8 mouse cellular contexts compared by ENCODE assay signal in genomic region chr17:46621324-46621723, GRCm38 (mm10). TPM values are rescaled to one million over a fixed set of nuclear protein-coding genes. Genes with fewer than 3 reads are reported as not detected.
A peak's percentile ranks its signal among the peaks of the same experiment; 100 is the strongest.
DNase-seq lines count a peak whose midpoint lies in the region; ATAC-seq and TF ChIP-seq lines count a peak whose summit lies in the region.

No protein-coding gene starts in this region.

- H3K27me3 ChIP-seq in heart, postnatal 0 days (ENCODE audit: control insufficient read depth, insufficient read depth, low read length), result no peaks in the 10 kb centered on the region

- no peak overlapping the region for H3K9ac ChIP-seq in heart, postnatal 0 days (replicated peaks; ENCODE audit: low read depth, low read length)

- peaks cover 69% of the 10 kb centered on the region for H3K4me1 ChIP-seq in heart, postnatal 0 days (ENCODE audit: control insufficient read depth, insufficient read depth)

- 8% methylated on average over 15 of the region's 15 CpGs for WGBS in heart, postnatal 0 days

- no peak; the same call in 1 of the 2 replicates for TF ChIP-seq EP300 in heart, postnatal 0 days (IDR thresholded peaks at IDR 0.05; ENCODE audit: low read depth)

- H3K9me3 ChIP-seq in heart, postnatal 0 days (replicated peaks; ENCODE audit: control insufficient read depth, low read length), result no peaks in the 10 kb centered on the region

- H3K27ac ChIP-seq in heart, postnatal 0 days (ENCODE audit: low read depth), result peak overlapping the region; percentile 56

- TF ChIP-seq CTCF in heart, postnatal 0 days (IDR thresholded peaks at IDR 0.05; ENCODE audit: low read depth), result no peak

- no peak overlapping the region for H3K4me3 ChIP-seq in heart, postnatal 0 days (ENCODE audit: low read depth, low read length)

- ATAC-seq in heart, postnatal 0 days (ENCODE audit: insufficient read depth, low read depth), result peak; percentile 16; the same call in 1 of the 2 replicates
- ATAC-seq in granulocyte monocyte progenitor cell, adult 5-6 weeks (replicated peaks; ENCODE audit: poor library complexity, severe bottlenecking), result no peak

- H3K36me3 ChIP-seq in heart, postnatal 0 days (replicated peaks; ENCODE audit: control insufficient read depth, insufficient read depth, low read length), result no peaks in the 10 kb centered on the region

- DNase-seq in left cerebral cortex, adult 18-20 months (ENCODE audit: low spot score in 2 of 2), result peak; percentile 48 to 62
- DNase-seq in left cerebral cortex, adult 11 months (ENCODE audit: low spot score), result no peak
- DNase-seq in cerebellum, adult 9-11 months, result peak; percentile 60
- DNase-seq in heart, postnatal 0 days (ENCODE audit: low spot score), result peak; percentile 69
- DNase-seq in layer of hippocampus, postnatal 14 days (ENCODE audit: low spot score in 2 of 2), result peak; percentile 39 to 58
- peak; percentile 66 to 80 for DNase-seq in lung, postnatal 4 days
- no peak for DNase-seq in spleen, postnatal 14 days (ENCODE audit: low spot score in 2 of 2)

- peak overlapping the region; percentile 49 for H3K4me2 ChIP-seq in heart, postnatal 0 days (ENCODE audit: low read depth, low read length)

RNA-seq across cellular contexts. Expression of gene Ptk7, which starts 8.0 kb away (rescaled TPM):
- 10 to 100 TPM in 1 of 2 experiments, 1 to 10 TPM in 1; 9.5 to 10.1 TPM for total RNA-seq in left cerebral cortex, adult 18-20 months (2021)
- total RNA-seq in heart, postnatal 0 days (2014; rRNA removed; ENCODE audit: low replicate concordance), result 57.9 and 70.4 TPM in 2 replicates
- polyA plus RNA-seq in heart, postnatal 0 days (2015; fragmentation: Nextera tagmentation; extraction: Ambion mirVana), result 16.9 and 17.2 TPM in 2 replicates
- 10 to 100 TPM; 11.2 to 11.4 TPM for total RNA-seq in layer of hippocampus, postnatal 14 days (2021)
- 3.6 and 4.3 TPM in 2 replicates for total RNA-seq in granulocyte monocyte progenitor cell, adult 5-6 weeks (2014; fragmentation: Nextera tagmentation)
- total RNA-seq in granulocyte monocyte progenitor cell, adult 5-6 weeks (2017), result 3.7 and 3.8 TPM in 2 replicates

RNA-seq across cellular contexts. Expression of gene Klc4, which starts 24.5 kb away (rescaled TPM):
- total RNA-seq in left cerebral cortex, adult 18-20 months (2021), result 10 to 100 TPM; 24.3 to 26.2 TPM
- total RNA-seq in heart, postnatal 0 days (2014; rRNA removed; ENCODE audit: low replicate concordance), result 26.2 and 29.0 TPM in 2 replicates
- 25.1 and 28.8 TPM in 2 replicates for polyA plus RNA-seq in heart, postnatal 0 days (2015; fragmentation: Nextera tagmentation; extraction: Ambion mirVana)
- 10 to 100 TPM; 15.1 to 16.7 TPM for total RNA-seq in layer of hippocampus, postnatal 14 days (2021)
- total RNA-seq in granulocyte monocyte progenitor cell, adult 5-6 weeks (2014; fragmentation: Nextera tagmentation), result 5.6 and 8.5 TPM in 2 replicates
- 7.9 and 11.5 TPM in 2 replicates for total RNA-seq in granulocyte monocyte progenitor cell, adult 5-6 weeks (2017)

RNA-seq across cellular contexts. Expression of gene Mrpl2, which starts 24.7 kb away (rescaled TPM):
- 10 to 100 TPM; 51.8 to 53.0 TPM for total RNA-seq in left cerebral cortex, adult 18-20 months (2021)
- 96.7 and 116 TPM in 2 replicates for total RNA-seq in heart, postnatal 0 days (2014; rRNA removed; ENCODE audit: low replicate concordance)
- polyA plus RNA-seq in heart, postnatal 0 days (2015; fragmentation: Nextera tagmentation; extraction: Ambion mirVana), result 152 and 158 TPM in 2 replicates
- total RNA-seq in layer of hippocampus, postnatal 14 days (2021), result 10 to 100 TPM; 51.1 to 54.3 TPM
- 106 and 113 TPM in 2 replicates for total RNA-seq in granulocyte monocyte progenitor cell, adult 5-6 weeks (2014; fragmentation: Nextera tagmentation)
- 103 and 133 TPM in 2 replicates for total RNA-seq in granulocyte monocyte progenitor cell, adult 5-6 weeks (2017)

RNA-seq across cellular contexts. Expression of gene Cul7, which starts 28.8 kb away (rescaled TPM):
- total RNA-seq in left cerebral cortex, adult 18-20 months (2021), result 10 to 100 TPM; 26.1 to 27.1 TPM
- 92.7 and 95.5 TPM in 2 replicates for total RNA-seq in heart, postnatal 0 days (2014; rRNA removed; ENCODE audit: low replicate concordance)
- 18.6 and 20.6 TPM in 2 replicates for polyA plus RNA-seq in heart, postnatal 0 days (2015; fragmentation: Nextera tagmentation; extraction: Ambion mirVana)
- 10 to 100 TPM; 23.8 to 24.4 TPM for total RNA-seq in layer of hippocampus, postnatal 14 days (2021)
- 16.8 and 21.6 TPM in 2 replicates for total RNA-seq in granulocyte monocyte progenitor cell, adult 5-6 weeks (2014; fragmentation: Nextera tagmentation)
- 10.0 and 13.2 TPM in 2 replicates for total RNA-seq in granulocyte monocyte progenitor cell, adult 5-6 weeks (2017)

RNA-seq across cellular contexts. Expression of gene Rrp36, which starts 52.8 kb away (rescaled TPM):
- 10 to 100 TPM; 17.1 to 17.2 TPM for total RNA-seq in left cerebral cortex, adult 18-20 months (2021)
- total RNA-seq in heart, postnatal 0 days (2014; rRNA removed; ENCODE audit: low replicate concordance), result 15.5 and 18.8 TPM in 2 replicates
- 26.6 and 29.7 TPM in 2 replicates for polyA plus RNA-seq in heart, postnatal 0 days (2015; fragmentation: Nextera tagmentation; extraction: Ambion mirVana)
- total RNA-seq in layer of hippocampus, postnatal 14 days (2021), result 10 to 100 TPM; 12.5 to 15.7 TPM
- 15.7 and 21.3 TPM in 2 replicates for total RNA-seq in granulocyte monocyte progenitor cell, adult 5-6 weeks (2014; fragmentation: Nextera tagmentation)
- total RNA-seq in granulocyte monocyte progenitor cell, adult 5-6 weeks (2017), result 48.2 and 66.9 TPM in 2 replicates

Comparison
In these comparisons a context has a peak if more than half of its experiments do, and no peak if none do; other contexts are left out.
1. DNase-seq: peak in left cerebral cortex, adult 18-20 months (2 of 2), cerebellum, adult 9-11 months (single experiment), heart, postnatal 0 days (single experiment), layer of hippocampus, postnatal 14 days (2 of 2) and lung, postnatal 4 days (2 of 2); none in left cerebral cortex, adult 11 months (single experiment) and spleen, postnatal 14 days (0 of 2).